ENCODE assay signal across 9 mouse cellular contexts in the genomic region with DNA sequence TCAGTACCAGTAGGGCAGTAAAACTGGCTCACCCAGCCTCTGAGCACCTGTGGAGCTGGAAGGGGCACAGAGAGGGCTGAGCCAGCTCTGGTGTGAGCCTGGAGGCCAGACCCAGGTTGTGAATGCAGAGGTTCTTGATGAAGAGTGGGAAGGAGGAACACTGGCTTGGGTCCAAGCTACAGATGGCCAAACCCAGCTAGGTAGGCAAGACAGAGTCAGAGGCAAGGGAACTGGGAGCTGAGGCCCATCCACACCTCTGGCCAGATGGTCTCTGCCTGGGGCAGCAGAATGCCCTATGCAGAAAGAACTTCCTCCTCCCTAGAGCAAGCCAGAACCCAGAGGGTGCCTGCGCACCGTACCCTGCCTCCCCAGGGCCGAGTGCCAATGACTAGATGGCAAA.
"Had no signal": no experiment of that assay in that cellular context is flagged by ENCODE, and none has a peak within 500 bp of the region (broad histone marks: within the 10 kb centered on the region; RNA-seq: fewer than 3 reads in every experiment).

No protein-coding gene starts in this region.

- H3K4me2 ChIP-seq: limb, embryonic 13.5 days; liver, embryonic 15.5 days; lung, embryonic 15.5 days; midbrain, embryonic 13.5 days; neural tube, embryonic 12.5 days had no signal

- H3K27me3 ChIP-seq: limb, embryonic 13.5 days; liver, embryonic 15.5 days; lung, embryonic 15.5 days; midbrain, embryonic 13.5 days; neural tube, embryonic 12.5 days had no signal

- H3K36me3 ChIP-seq: limb, embryonic 13.5 days; liver, embryonic 15.5 days; lung, embryonic 15.5 days; midbrain, embryonic 13.5 days; neural tube, embryonic 12.5 days had no signal

- H3K4me1 ChIP-seq: limb, embryonic 13.5 days; liver, embryonic 15.5 days; lung, embryonic 15.5 days; midbrain, embryonic 13.5 days; neural tube, embryonic 12.5 days had no signal

- H3K9ac ChIP-seq: limb, embryonic 13.5 days; liver, embryonic 15.5 days; lung, embryonic 15.5 days; midbrain, embryonic 13.5 days; neural tube, embryonic 12.5 days had no signal

- H3K9me3 ChIP-seq: limb, embryonic 13.5 days; liver, embryonic 15.5 days; lung, embryonic 15.5 days; midbrain, embryonic 13.5 days; neural tube, embryonic 12.5 days had no signal

- ATAC-seq: midbrain, embryonic 13.5 days had no signal

- DNase-seq: kidney, adult 8-10 months; kidney, postnatal 25 days; thymus, postnatal 14 days had no signal

- H3K27ac ChIP-seq: limb, embryonic 13.5 days; liver, embryonic 15.5 days; lung, embryonic 15.5 days; midbrain, embryonic 13.5 days; neural tube, embryonic 12.5 days; stomach, postnatal 0 days had no signal

- H3K4me3 ChIP-seq: limb, embryonic 13.5 days; liver, embryonic 15.5 days; lung, embryonic 15.5 days; midbrain, embryonic 13.5 days; neural tube, embryonic 12.5 days had no signal
